Mouse (Mus musculus) Patski (cell line): ENCODE measurements around the gene Cachd1. TPM values are rescaled to one million over a fixed set of nuclear protein-coding genes. Genes with fewer than 3 reads are reported as not detected.

Experiments used
- ATAC-seq: fragments of 100-300 bp; one replicate; pipeline ENCODE4 v1.8.0; 2021
- CTCF ChIA-PET: fragments of 350-600 bp; sonication (Branson Sonifier 250); formaldehyde crosslinking; loops from one replicate; lab custom pipeline; 2022; ENCODE audit warnings: inconsistent platforms; lab: Charles Lee
- POLR2A ChIA-PET: fragments of 350-600 bp; sonication (Branson Sonifier 250); formaldehyde crosslinking; loops from one replicate; lab custom pipeline; 2022; ENCODE audit warnings: antibody characterized with exemption, inconsistent platforms; lab: Charles Lee
- DNase-seq: peaks from one replicate; pipeline ENCODE4 v3.0.0-alpha.2; 2011; ENCODE audit warnings: low read depth, low spot score
- H3K27me3 ChIP-seq: fragments of 371-371 bp; one replicate; pipeline ENCODE4 v1.5.1; 2021
- CTCF ChIP-seq: fragments of 100-300 bp; IDR thresholded peaks from one replicate; pipeline ENCODE4 v1.5.1; 2021
- in situ Hi-C: fragments of 300-500 bp; cut with MboI; formaldehyde crosslinking; loops from 3 replicates; pipeline ENCODE4 v1.11.1; 2018; ENCODE audit warnings: low pct_unique_long_range_greater_than_20kb, mixed read lengths
- polyA plus RNA-seq: library from polyadenylated mRNA; unstranded; gene quantifications from one replicate; pipeline ENCODE4 v1.2.3, GENCODE M21; 2021

Cachd1 gene
- polyA plus RNA-seq, 1 experiment from 2014 or later, result 16.6 TPM

DNA sequence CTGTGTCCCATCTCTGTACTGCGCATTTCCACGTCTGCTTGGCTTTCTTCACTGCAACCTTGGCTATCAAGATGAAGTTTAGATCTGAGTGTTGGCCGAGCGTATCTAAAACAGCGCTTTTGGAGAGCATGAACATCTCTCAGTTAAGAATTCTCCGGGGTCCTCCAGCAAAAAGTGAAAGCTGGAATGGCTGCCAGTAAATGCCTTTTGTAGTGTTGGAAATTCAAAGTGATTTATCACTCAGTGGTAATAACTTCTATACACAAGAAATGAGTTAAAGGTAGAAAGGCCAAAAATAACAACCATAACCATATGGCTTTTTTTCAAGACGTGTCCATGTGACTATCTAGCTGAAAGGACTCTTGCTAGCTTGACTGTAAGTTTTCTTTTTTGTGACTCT is 46.1 kb downstream of the Cachd1 start:
- ChIA-PET CTCF (no interaction called here), POLR2A (no interaction called here)
- DNase-seq (no peak), ATAC-seq (no peak)
- TF ChIP-seq CTCF, result no peak
- no peaks in the 10 kb centered on the region for H3K27me3 ChIP-seq
- in situ Hi-C loops, result no loop called here

DNA sequence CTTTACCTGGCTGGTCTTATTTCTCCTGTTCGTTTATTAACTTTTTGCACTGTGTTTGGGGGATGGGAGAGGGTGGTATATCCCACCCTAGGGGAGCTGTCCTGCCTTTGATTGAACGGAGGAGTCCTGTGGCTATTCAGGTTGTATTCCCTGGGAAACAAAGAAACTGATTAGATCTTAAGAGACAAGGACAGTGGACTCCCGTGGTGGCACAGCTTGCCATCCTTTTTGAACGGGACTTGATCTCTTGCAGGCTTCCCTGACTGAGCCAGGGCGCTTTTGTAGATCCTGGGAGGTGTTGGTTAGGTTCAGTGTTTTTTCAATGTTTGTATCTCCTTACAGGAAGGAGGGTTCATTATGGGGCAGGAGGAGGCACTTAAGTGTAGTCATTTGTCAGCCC is 50.9 kb downstream of the Cachd1 start:
- POLR2A ChIA-PET, result interaction anchor here (0.6 kb wide), 1 partner anchor 150 kb away, joined by 3 read pairs; no protein-coding TSS in a partner anchor
- TF ChIP-seq CTCF, result no peak
- in situ Hi-C loops, result no loop called here
- ATAC-seq (no peak), DNase-seq (no peak)
- no peaks in the 10 kb centered on the region for H3K27me3 ChIP-seq
- CTCF ChIA-PET, result no interaction called here

DNA sequence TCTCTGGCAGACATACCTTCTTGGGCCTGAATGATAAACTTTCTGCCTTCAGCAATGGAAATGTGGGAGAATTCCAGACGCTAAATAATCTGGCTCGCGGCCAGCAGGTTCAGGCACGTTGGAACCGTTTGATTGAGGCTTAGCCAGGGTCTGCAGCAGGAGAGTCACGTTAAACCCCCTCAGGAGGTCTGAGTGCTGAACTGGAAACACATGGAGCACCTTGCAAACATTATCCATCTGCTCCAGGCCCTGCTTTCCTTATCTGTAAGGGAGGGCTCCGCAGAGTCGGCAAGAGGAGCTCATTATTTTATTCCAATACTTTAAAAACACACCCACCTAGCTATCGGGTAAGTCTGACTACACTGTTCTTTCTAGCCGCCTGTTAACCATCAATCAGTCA is 52.3 kb downstream of the Cachd1 start:
- ATAC-seq, result no peak
- no peaks in the 10 kb centered on the region for H3K27me3 ChIP-seq
- CTCF ChIA-PET, result no interaction called here
- TF ChIP-seq CTCF, result no peak
- POLR2A ChIA-PET, result no interaction called here
- in situ Hi-C loops, result no loop called here
- DNase-seq, result no peak

DNA sequence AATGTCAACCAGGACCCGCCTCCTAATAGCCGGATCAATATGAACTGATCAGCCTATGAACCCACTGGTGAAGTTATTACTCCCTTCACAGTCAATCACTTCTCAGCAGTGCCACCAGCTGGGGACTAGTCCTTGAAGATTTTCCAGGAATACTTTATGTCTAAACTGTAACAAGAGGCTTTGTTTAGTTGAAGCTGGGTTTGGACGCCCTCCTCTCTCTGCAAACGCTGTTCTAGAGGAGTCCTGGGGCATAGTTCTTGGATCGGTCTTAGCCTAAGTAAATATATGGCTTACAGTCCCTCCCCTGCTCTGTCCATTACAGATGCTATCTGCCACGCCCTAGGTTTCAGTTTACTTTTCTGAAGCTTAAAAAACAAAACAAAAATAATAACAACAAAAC is 60.7 kb downstream of the Cachd1 start:
- CTCF ChIA-PET, result no interaction called here
- DNase-seq (no peak), ATAC-seq (no peak)
- TF ChIP-seq CTCF, result no peak
- in situ Hi-C loops, result no loop called here
- H3K27me3 ChIP-seq, result no peaks in the 10 kb centered on the region
- POLR2A ChIA-PET, result no interaction called here

DNA sequence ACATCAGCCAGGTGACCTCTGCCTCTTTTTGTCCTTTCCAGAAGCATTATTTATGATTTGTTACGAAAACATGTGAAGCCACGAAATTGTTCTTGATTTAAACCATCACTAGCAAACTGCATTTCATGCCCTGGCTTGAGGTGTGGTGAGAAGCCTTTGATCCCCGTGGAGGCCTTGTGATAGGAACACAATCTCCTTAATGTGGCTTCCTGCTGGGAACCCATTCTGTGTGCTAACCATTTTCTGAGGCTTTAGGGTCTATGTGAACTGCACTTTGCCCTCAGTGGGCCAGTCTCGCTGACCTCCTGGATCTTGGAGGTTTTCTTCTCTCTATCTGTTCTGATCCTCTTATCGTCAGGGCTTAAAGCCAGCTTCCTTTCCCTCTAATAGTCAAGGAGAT is 66.2 kb downstream of the Cachd1 start:
- no peaks in the 10 kb centered on the region for H3K27me3 ChIP-seq
- POLR2A ChIA-PET, result interaction anchor here (0.6 kb wide), 1 partner anchor 136 kb away, joined by 3 read pairs; no protein-coding TSS in a partner anchor
- TF ChIP-seq CTCF, result no peak
- in situ Hi-C loops, result no loop called here
- no peak for DNase-seq
- ATAC-seq, result no peak
- CTCF ChIA-PET, result no interaction called here

DNA sequence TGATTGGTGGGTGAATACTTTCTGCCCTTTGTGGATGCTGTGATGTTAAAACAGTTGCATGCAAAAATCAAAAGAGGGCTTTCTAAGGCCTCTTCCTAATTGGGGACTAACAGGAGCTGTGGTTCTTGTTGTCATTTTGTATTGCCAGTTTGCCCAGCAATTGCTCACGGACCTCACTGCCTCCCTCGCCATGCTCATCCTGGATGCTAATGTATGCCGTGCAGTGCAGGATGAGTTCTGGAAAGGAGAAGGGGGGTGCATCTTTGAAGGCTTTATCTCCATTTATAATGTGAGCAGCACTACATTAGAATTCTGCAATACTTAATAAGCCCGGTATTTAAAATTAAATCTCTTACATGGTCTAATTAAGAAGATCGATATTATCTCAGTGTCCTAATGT is 66.6 kb downstream of the Cachd1 start:
- no peak for TF ChIP-seq CTCF
- ATAC-seq, result no peak
- CTCF ChIA-PET, result no interaction called here
- no peak for DNase-seq
- POLR2A ChIA-PET, result no interaction called here
- in situ Hi-C loops, result no loop called here
- H3K27me3 ChIP-seq, result no peaks in the 10 kb centered on the region

DNA sequence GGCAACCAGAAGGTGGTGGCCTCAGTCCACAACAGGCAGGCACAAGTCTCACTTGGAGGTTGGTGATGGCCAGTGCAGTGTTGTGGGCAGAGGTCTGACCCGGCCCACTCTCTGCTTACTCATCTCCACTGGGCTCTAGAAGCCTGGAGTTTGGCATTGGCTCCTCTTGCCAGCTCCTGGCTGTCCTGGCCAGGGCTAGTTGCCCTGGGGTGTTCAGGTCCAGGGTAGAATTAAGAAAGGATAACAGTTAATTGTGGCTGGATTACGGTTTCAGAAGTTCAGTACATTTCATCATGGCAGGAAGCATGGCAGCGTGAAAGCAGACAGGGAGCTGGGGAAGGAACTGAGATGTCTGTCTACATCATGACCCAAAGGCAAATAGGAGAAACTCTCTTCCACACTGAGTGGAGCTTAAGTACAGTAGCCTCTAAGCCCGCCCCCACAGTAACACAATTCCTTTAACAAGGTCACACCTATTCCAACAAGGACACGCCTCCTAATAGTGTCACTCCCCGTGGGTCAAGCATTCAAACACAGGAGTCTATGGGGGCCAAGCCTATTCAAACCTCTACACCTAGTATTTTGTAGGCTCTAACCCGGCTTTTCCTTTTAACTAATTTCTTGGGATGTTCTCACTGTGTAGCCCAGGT is 74.5 kb downstream of the Cachd1 start:
- in situ Hi-C loops, result no loop called here
- POLR2A ChIA-PET, result interaction anchor here (1.2 kb wide), 1 partner anchor 122 kb away, joined by 7 read pairs; no protein-coding TSS in a partner anchor
- no peak for TF ChIP-seq CTCF
- no peak for DNase-seq
- H3K27me3 ChIP-seq, result no peaks in the 10 kb centered on the region
- no peak for ATAC-seq
- CTCF ChIA-PET, result no interaction called here

DNA sequence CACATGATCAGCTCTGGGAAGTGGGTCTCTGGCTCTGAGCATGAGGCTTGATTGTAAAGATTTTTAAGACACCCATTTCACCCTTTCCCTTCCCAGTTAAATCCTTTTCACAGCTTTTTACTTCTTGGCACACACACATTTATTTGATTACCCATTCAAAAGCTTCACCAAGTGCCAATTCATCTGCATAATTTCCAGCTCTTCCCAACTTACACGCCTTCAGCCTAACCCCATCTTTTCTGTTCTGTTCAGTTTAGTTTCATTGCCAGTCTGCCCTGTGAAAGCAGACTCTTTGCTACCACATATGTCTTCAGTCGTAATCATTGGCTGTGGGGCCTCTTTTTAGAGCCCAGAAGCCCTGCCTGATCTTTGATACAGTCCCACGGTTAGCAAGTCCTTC is 76.0 kb downstream of the Cachd1 start:
- H3K27me3 ChIP-seq, result no peaks in the 10 kb centered on the region
- ATAC-seq (no peak), DNase-seq (no peak)
- TF ChIP-seq CTCF, result no peak
- ChIA-PET POLR2A (no interaction called here), CTCF (no interaction called here)
- in situ Hi-C loops, result no loop called here

DNA sequence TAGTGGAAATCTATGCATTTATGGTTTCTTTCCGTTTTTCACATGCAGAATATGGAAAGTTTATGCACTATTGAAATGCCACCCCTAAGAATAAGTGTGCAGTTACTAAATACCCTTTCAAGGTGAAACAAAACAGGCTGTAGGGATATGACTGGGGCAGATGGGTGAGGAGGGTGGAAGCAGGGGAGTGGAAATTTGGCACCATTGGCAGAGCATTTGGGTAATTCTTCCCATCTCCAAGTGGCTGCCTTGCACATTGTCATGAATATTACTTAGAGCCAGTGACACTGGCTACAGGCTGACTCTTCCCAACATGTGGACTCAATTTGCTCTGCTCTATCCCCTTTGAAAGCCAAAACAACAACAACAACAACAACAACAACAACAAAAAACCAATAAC is 77.0 kb downstream of the Cachd1 start:
- in situ Hi-C loops, result no loop called here
- ATAC-seq, result no peak
- POLR2A ChIA-PET, result no interaction called here
- H3K27me3 ChIP-seq, result no peaks in the 10 kb centered on the region
- CTCF ChIA-PET, result no interaction called here
- TF ChIP-seq CTCF, result no peak
- DNase-seq, result no peak

DNA sequence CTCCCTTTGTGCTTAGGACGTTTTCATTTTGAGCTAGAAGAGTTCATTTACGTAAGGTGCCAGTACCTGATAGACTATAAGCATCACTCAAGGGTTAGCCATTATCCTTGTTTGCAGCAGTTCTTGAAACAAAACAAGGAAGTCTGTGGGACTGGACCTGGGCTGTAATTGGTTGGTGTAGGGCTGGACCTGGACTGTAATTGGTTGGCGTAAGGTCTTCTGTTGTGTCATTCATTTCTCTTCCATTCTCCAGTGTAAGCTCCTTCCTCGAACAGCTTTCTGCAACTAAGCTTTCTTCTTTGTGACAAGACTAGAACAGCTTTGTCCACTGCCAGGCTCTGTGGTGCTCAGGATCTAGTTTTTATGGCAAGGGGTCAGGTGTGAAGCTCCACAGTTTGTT is 78.9 kb downstream of the Cachd1 start:
- H3K27me3 ChIP-seq, result no peaks in the 10 kb centered on the region
- no peak for DNase-seq
- ChIA-PET CTCF (no interaction called here), POLR2A (no interaction called here)
- no peak for ATAC-seq
- TF ChIP-seq CTCF, result no peak
- in situ Hi-C loops, result no loop called here

DNA sequence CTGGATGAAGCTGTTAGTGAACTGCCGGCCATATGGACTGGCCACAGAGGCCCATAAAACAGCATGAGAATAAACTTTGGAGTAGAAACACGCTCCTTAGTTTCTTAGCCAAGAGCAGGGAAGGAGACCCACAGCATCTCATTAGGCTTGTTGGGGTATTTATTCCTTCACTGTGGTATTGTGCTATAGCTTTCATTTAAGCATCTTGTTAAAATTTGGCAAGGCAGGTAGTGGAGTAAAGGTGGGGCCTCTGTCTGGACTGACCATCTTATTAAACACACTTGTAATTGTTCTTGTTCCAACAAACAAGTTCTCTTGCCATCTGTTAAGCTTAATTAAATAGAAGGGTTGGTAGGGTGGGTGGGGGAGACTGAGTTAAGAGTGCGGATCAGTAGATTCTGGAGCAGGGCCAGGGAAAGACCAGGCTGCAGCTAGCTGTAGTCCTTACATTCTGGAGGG is 81.0 kb downstream of the Cachd1 start:
- ATAC-seq (no peak), DNase-seq (no peak)
- CTCF ChIA-PET, result no interaction called here
- no peaks in the 10 kb centered on the region for H3K27me3 ChIP-seq
- in situ Hi-C loops, result no loop called here
- no peak for TF ChIP-seq CTCF
- POLR2A ChIA-PET, result no interaction called here
